Mouse (Mus musculus): ENCODE measurements at regions not wholly inside any gene's neighbourhood (a gene's known extent, or its start where the extent isn't known, plus 50 kb on each side); places are given as distances from the start of the nearest gene placed in this dataset.

- Histone ChIP-seq H3K27ac (no peak overlapping the region), H3K4me2 (no peak overlapping the region), H3K27me3 (no peaks in the 10 kb centered on the region), H3K9ac (no peak overlapping the region), H3K36me3 (no peaks in the 10 kb centered on the region), H3K4me3 (no peak overlapping the region), H3K4me1 (replicated peaks) (no peaks in the 10 kb centered on the region), H3K9me3 (replicated peaks) (no peaks in the 10 kb centered on the region)
- ATAC-seq (replicated peaks; ENCODE audit: insufficient number of reproducible peaks, insufficient read depth, low FRiP score, low read depth): no peak
- WGBS: 72% methylated on average over 6 of the region's 6 CpGs
Measured at GRCm38 (mm10) chr7:68686396-68687139, 62.5 kb downstream of the Arrdc4 start.

GRCm38 (mm10) chr7:68682929-68683643 is 66.0 kb downstream of the Arrdc4 start:
- Histone ChIP-seq H3K36me3 (no peaks in the 10 kb centered on the region), H3K9ac (no peak overlapping the region), H3K4me3 (no peak overlapping the region), H3K4me1 (replicated peaks) (no peaks in the 10 kb centered on the region), H3K27ac (no peak overlapping the region), H3K27me3 (no peaks in the 10 kb centered on the region), H3K9me3 (replicated peaks) (no peaks in the 10 kb centered on the region), H3K4me2 (no peak overlapping the region)
- ATAC-seq (replicated peaks; ENCODE audit: insufficient number of reproducible peaks, insufficient read depth, low FRiP score, low read depth): no peak
- WGBS: 59% methylated on average over 5 of the region's 5 CpGs

- Histone ChIP-seq H3K4me2 (no peak overlapping the region), H3K9me3 (replicated peaks) (no peaks in the 10 kb centered on the region)
Measured at GRCm38 (mm10) chr7:68682318-68682728, 66.7 kb downstream of the Arrdc4 start.

GRCm38 (mm10) chr7:68679770-68680169 is 69.3 kb downstream of the Arrdc4 start:
- Histone ChIP-seq H3K9me3 (replicated peaks) (no peaks in the 10 kb centered on the region), H3K4me1 (replicated peaks) (no peaks in the 10 kb centered on the region), H3K4me3 (no peak overlapping the region)

More at GRCm38 (mm10) chr7:68682318-68682728, 66.7 kb downstream of the Arrdc4 start:
- H3K27ac ChIP-seq: no peak overlapping the region
- H3K36me3 ChIP-seq: no peaks in the 10 kb centered on the region
- H3K9ac ChIP-seq: no peak overlapping the region
- no peak overlapping the region for H3K4me3 ChIP-seq
- no peaks in the 10 kb centered on the region for H3K4me1 ChIP-seq (replicated peaks)
- ATAC-seq (replicated peaks; ENCODE audit: insufficient number of reproducible peaks, insufficient read depth, low FRiP score, low read depth): no peak
- H3K27me3 ChIP-seq: no peaks in the 10 kb centered on the region
- 58% methylated on average over 6 of the region's 6 CpGs for WGBS

GRCm38 (mm10) chr7:68667790-68668732 is 81.0 kb downstream of the Arrdc4 start:
- no peak for ATAC-seq (replicated peaks; ENCODE audit: insufficient number of reproducible peaks, insufficient read depth, low FRiP score, low read depth)
- 61% methylated on average over 12 of the region's 12 CpGs for WGBS
- Histone ChIP-seq H3K27ac (no peak overlapping the region), H3K27me3 (no peaks in the 10 kb centered on the region), H3K4me3 (no peak overlapping the region), H3K4me1 (replicated peaks) (no peaks in the 10 kb centered on the region), H3K36me3 (no peaks in the 10 kb centered on the region), H3K9ac (no peak overlapping the region), H3K4me2 (no peak overlapping the region), H3K9me3 (replicated peaks) (no peaks in the 10 kb centered on the region)

More at GRCm38 (mm10) chr7:68679770-68680169, 69.3 kb downstream of the Arrdc4 start:
- no peaks in the 10 kb centered on the region for H3K27me3 ChIP-seq
- H3K27ac ChIP-seq: no peak overlapping the region
- no peaks in the 10 kb centered on the region for H3K36me3 ChIP-seq
- H3K9ac ChIP-seq: no peak overlapping the region
- 85% methylated on average over 3 of the region's 3 CpGs for WGBS
- no peak overlapping the region for H3K4me2 ChIP-seq
- no peak for ATAC-seq (replicated peaks; ENCODE audit: insufficient number of reproducible peaks, insufficient read depth, low FRiP score, low read depth)

DNA sequence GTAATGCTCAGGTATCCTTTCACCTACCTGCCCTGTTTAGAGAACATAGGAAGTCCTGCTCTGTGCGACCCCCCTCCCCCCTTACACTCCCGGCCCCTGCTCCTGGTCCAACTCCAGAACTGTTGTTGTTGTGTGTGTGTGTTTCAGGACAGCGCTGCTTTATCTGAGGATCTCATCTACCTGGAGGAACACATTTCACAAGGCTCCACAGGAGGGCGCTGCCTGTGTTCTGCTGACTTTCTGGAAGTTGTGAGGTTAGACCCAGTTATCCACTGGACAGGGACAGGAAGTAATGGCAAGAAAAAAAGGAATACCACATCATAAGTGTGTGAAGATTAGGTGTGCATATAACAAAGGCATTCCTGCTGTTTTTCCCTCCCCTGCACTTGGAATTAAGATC is 81.8 kb downstream of the Arrdc4 start:
- H3K4me1 ChIP-seq (replicated peaks): no peaks in the 10 kb centered on the region
- ATAC-seq (replicated peaks; ENCODE audit: insufficient number of reproducible peaks, insufficient read depth, low FRiP score, low read depth): no peak
- H3K36me3 ChIP-seq: no peaks in the 10 kb centered on the region
- no peak overlapping the region for H3K9ac ChIP-seq
- H3K4me2 ChIP-seq: no peak overlapping the region
- H3K27me3 ChIP-seq: no peaks in the 10 kb centered on the region
- WGBS: 60% methylated on average over 4 of the region's 4 CpGs
- no peak overlapping the region for H3K4me3 ChIP-seq
- no peaks in the 10 kb centered on the region for H3K9me3 ChIP-seq (replicated peaks)
- H3K27ac ChIP-seq: no peak overlapping the region

DNA sequence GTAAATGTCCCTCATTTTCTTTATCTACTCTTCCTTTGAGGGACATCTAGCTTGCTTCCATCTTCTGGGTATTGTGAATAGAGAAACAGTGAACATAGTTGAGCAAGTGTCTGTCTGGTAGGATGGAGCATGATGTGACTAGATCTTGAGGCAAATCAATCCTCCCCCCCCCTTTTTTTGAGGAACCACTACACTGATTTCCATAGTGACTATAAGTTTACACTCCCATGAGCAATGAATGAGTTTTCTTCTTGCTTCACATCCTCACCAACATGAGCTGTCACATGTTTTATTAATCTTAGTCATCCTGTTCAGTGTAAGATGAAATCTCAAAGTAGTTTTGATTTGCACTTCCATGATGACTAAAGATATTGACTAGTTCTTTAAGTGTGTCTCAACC is 92.7 kb downstream of the Arrdc4 start:
- Histone ChIP-seq H3K4me3 (no peak overlapping the region), H3K4me1 (replicated peaks) (no peaks in the 10 kb centered on the region)
- no peak for ATAC-seq (replicated peaks; ENCODE audit: insufficient number of reproducible peaks, insufficient read depth, low FRiP score, low read depth)

DNA sequence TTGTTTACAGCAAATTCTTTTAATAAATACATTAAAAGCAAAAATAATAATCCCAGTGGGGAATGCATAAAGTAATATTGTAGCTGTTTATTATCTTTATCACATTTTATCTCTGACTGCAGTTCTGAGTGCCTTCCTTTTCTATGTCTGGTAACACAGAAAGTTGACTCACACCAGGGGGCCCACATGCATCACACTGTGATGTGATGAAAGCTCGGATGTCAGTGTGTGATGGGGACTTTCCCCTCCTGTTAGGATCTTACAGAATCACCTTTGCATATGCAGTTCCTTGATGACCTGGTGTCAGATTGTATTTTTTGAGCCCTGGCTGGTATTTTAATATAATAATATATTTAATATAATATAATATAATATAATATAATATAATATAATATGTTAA is 95.5 kb downstream of the Arrdc4 start:
- no peak overlapping the region for H3K4me2 ChIP-seq
- no peaks in the 10 kb centered on the region for H3K4me1 ChIP-seq (replicated peaks)
- no peaks in the 10 kb centered on the region for H3K27me3 ChIP-seq
- no peak for ATAC-seq (replicated peaks; ENCODE audit: insufficient number of reproducible peaks, insufficient read depth, low FRiP score, low read depth)
- WGBS: 58% methylated on average over 1 of the region's 1 CpGs
- no peak overlapping the region for H3K9ac ChIP-seq
- H3K9me3 ChIP-seq (replicated peaks): no peaks in the 10 kb centered on the region
- no peaks in the 10 kb centered on the region for H3K36me3 ChIP-seq
- H3K27ac ChIP-seq: no peak overlapping the region
- H3K4me3 ChIP-seq: no peak overlapping the region

More for the DNA sequence above, 92.7 kb downstream of the Arrdc4 start:
- no peaks in the 10 kb centered on the region for H3K9me3 ChIP-seq (replicated peaks)
- no peaks in the 10 kb centered on the region for H3K27me3 ChIP-seq
- H3K9ac ChIP-seq: no peak overlapping the region
- no peak overlapping the region for H3K4me2 ChIP-seq
- H3K36me3 ChIP-seq: no peaks in the 10 kb centered on the region
- H3K27ac ChIP-seq: no peak overlapping the region

DNA sequence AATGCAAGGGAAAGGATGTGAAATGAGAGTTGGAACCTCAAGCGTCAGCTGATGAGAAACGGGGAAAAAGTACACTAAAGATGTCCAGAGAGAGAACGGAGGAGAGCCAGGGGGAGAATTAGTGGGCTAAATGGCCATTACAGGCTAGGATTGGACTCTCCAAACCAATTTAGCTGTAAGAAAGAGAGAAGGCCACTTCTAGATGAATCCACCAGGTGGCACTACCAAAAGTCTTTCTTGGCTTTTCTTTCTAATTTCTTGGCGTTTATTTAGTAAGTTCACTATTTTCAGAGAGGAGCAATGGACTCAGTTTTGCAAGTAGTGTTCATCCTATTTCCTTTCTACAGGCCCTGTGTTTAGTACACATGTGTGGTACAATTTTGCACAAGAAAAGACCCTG is 97.6 kb downstream of the Arrdc4 start:
- H3K36me3 ChIP-seq: no peaks in the 10 kb centered on the region
- ATAC-seq (replicated peaks; ENCODE audit: insufficient number of reproducible peaks, insufficient read depth, low FRiP score, low read depth): no peak
- no peaks in the 10 kb centered on the region for H3K4me1 ChIP-seq (replicated peaks)
- WGBS: 59% methylated on average over 4 of the region's 4 CpGs
- H3K9me3 ChIP-seq (replicated peaks): no peaks in the 10 kb centered on the region
- H3K4me2 ChIP-seq: no peak overlapping the region
- no peak overlapping the region for H3K9ac ChIP-seq
- no peak overlapping the region for H3K27ac ChIP-seq
- H3K27me3 ChIP-seq: no peaks in the 10 kb centered on the region
- no peak overlapping the region for H3K4me3 ChIP-seq

- no peak overlapping the region for H3K9ac ChIP-seq
- H3K4me2 ChIP-seq: no peak overlapping the region
- H3K4me3 ChIP-seq: no peak overlapping the region
- H3K36me3 ChIP-seq: no peaks in the 10 kb centered on the region
- no peak overlapping the region for H3K27ac ChIP-seq
- ATAC-seq (replicated peaks; ENCODE audit: insufficient number of reproducible peaks, insufficient read depth, low FRiP score, low read depth): no peak
- 78% methylated on average over 7 of the region's 7 CpGs for WGBS
- H3K4me1 ChIP-seq (replicated peaks): no peaks in the 10 kb centered on the region
- no peaks in the 10 kb centered on the region for H3K9me3 ChIP-seq (replicated peaks)
- H3K27me3 ChIP-seq: no peaks in the 10 kb centered on the region
Measured at GRCm38 (mm10) chr7:68637556-68638215, 111.4 kb downstream of the Arrdc4 start.

GRCm38 (mm10) chr7:68621080-68621479 is 128.0 kb downstream of the Arrdc4 start:
- Histone ChIP-seq H3K4me2 (no peak overlapping the region), H3K9ac (no peak overlapping the region), H3K36me3 (no peaks in the 10 kb centered on the region), H3K9me3 (replicated peaks) (no peaks in the 10 kb centered on the region), H3K27me3 (no peaks in the 10 kb centered on the region), H3K4me3 (no peak overlapping the region), H3K4me1 (replicated peaks) (no peaks in the 10 kb centered on the region), H3K27ac (0 out of 2 replicates have a peak overlapping the region, but pooled peaks have one; percentile 8)
- ATAC-seq (replicated peaks; ENCODE audit: insufficient number of reproducible peaks, insufficient read depth, low FRiP score, low read depth): peak; percentile 50; the same call in 1 of the 2 replicates
- WGBS: 40% methylated on average over 3 of the region's 3 CpGs
